Mouse (Mus musculus) heart, adult 11 months (tissue): ENCODE measurements around the gene Rorc.

Experiments used
- DNase-seq: peaks from one replicate; pipeline ENCODE4 v3.0.0; 2022

Gene Rorc

GRCm38 (mm10) chr3:94434305-94434704, 61.7 kb downstream of the Rorc start:
- peak; percentile 16 for DNase-seq

GRCm38 (mm10) chr3:94436420-94436819, 63.8 kb downstream of the Rorc start:
- DNase-seq: peak; percentile 61

GRCm38 (mm10) chr3:94441182-94441581, 68.6 kb downstream of the Rorc start:
- peak; percentile 0 for DNase-seq

GRCm38 (mm10) chr3:94442951-94443596, 70.5 kb downstream of the Rorc start, which contains the start of gene Mrpl9:
Gene Mrpl9 (plus strand): TSS chr3:94443318.
- peak; percentile 99 for DNase-seq

- DNase-seq: no peak
These were observed 71.0 kb downstream of the Rorc start, which contains the start of gene Oaz3 for GRCm38 (mm10) chr3:94443597-94443964. Gene Oaz3 (minus strand): TSS chr3:94443915.
